Mouse (Mus musculus) ES-E14 (cell line): Measurements from ENCODE around the gene Zfp59. TPM values are rescaled to one million over a fixed set of nuclear protein-coding genes. Genes with fewer than 3 reads are reported as not detected.
"Not testable (repeated sequence)": the region's sequence is repeated elsewhere in the genome, so short reads cannot be mapped to it uniquely, and the experiment has no call there.

Source experiments
- DNase-seq: peaks from one replicate; pipeline ENCODE4 v3.0.0-alpha.2; 2013; ENCODE audit warnings: low read depth, low spot score
- H3K27ac ChIP-seq: 2 replicates; pipeline ENCODE4 v1.5.1; 2012; ENCODE audit warnings: low read depth, mild to moderate bottlenecking, low read length, moderate library complexity, mixed read lengths; ENCODE audit not compliant: poor library complexity, insufficient read depth, severe bottlenecking
- H3K36me3 ChIP-seq: 2 replicates; pipeline ENCODE4 v1.6.1; 2012; ENCODE audit warnings: mild to moderate bottlenecking, low read length, moderate library complexity, mixed read lengths; ENCODE audit not compliant: control insufficient read depth, poor library complexity, insufficient read depth, severe bottlenecking
- H3K4me1 ChIP-seq, 2 experiments: fragments of 150-350 bp in 1 of 2; sonication (generic) in 1 of 2; 2 replicates each; pipeline ENCODE4 v1.6.1; 2012; ENCODE audit warnings: low read length in 2 of 2, mild to moderate bottlenecking in 1 of 2, mixed read lengths in 1 of 2; ENCODE audit not compliant: control insufficient read depth in 2 of 2, insufficient read depth in 2 of 2, poor library complexity in 1 of 2
- H3K4me3 ChIP-seq, 2 experiments: fragments of 150-350 bp in 1 of 2; sonication (generic) in 1 of 2; 2 replicates each; pipeline ENCODE4 v1.5.1; 2012; ENCODE audit warnings: low read length in 2 of 2, low read depth in 1 of 2, mild to moderate bottlenecking in 1 of 2, mixed read lengths in 1 of 2; ENCODE audit not compliant: insufficient read depth in 1 of 2, poor library complexity in 1 of 2, severe bottlenecking in 1 of 2
- H3K9ac ChIP-seq: 2 replicates; pipeline ENCODE4 v1.6.1; 2012; ENCODE audit warnings: low read depth, mild to moderate bottlenecking, low read length, mixed read lengths; ENCODE audit not compliant: poor library complexity, insufficient read depth, severe bottlenecking
- H3K9me3 ChIP-seq: fragments of 150-350 bp; sonication (generic); 2 replicates; pipeline ENCODE4 v1.6.1; 2012; ENCODE audit warnings: low read depth, mild to moderate bottlenecking, low read length; ENCODE audit not compliant: control insufficient read depth, insufficient read depth
- CHD2 ChIP-seq: IDR thresholded peaks from 2 replicates; pipeline ENCODE4 v1.6.1; 2014; ENCODE audit warnings: mild to moderate bottlenecking, low read depth, low read length, inconsistent platforms
- HCFC1 ChIP-seq: IDR thresholded peaks from 2 replicates; pipeline ENCODE4 v1.6.1; 2012; ENCODE audit warnings: low read length, inconsistent platforms, borderline replicate concordance; ENCODE audit not compliant: insufficient read depth
- MAFK ChIP-seq: IDR thresholded peaks from 2 replicates; pipeline ENCODE4 v1.6.1; 2014; ENCODE audit warnings: mild to moderate bottlenecking, low read depth, low read length, inconsistent platforms; ENCODE audit not compliant: insufficient read depth
- ZC3H11A ChIP-seq: IDR thresholded peaks from 2 replicates; pipeline ENCODE4 v1.6.1; 2012; ENCODE audit warnings: low read depth, mild to moderate bottlenecking, inconsistent platforms, low read length, borderline replicate concordance
- ZNF384 ChIP-seq: IDR thresholded peaks from 2 replicates; pipeline ENCODE4 v1.6.1; 2012; ENCODE audit warnings: low read depth, low read length, inconsistent platforms
- in situ Hi-C, 2 experiments: fragments of 600-800 bp; cut with MboI; formaldehyde crosslinking; loops; one replicate each; pipeline ENCODE4 v1.15.1; 2025; ENCODE audit warnings: low sequenced_read_pairs in 2 of 2, inconsistent platforms in 1 of 2; ENCODE audit not compliant: unreplicated experiment in 2 of 2
- total RNA-seq: library from RNA; depleted of rRNA; stranded (reverse); fragments of 300-350 nt; gene quantifications from 2 replicates; pipeline ENCODE4 v1.2.3, GENCODE M21; 2012; rRNA removed

Zfp59 gene
- total RNA-seq: 14.5 and 16.3 TPM in 2 replicates

GRCm38 (mm10) chr7:27838323-27839249 is at the start of gene Zfp59:
Gene Zfp59 (plus strand): TSS chr7:27838607.
- TF ChIP-seq HCFC1: peak; percentile 62; the same call in 1 of the 2 replicates
- TF ChIP-seq ZC3H11A: no peak
- no peaks in the 10 kb centered on the region for H3K36me3 ChIP-seq
- in situ Hi-C loops: no loop called here

GRCm38 (mm10) chr7:27789306-27789705 is 49.1 kb upstream of the Zfp59 start:
- no peak for DNase-seq
- H3K36me3 ChIP-seq: no peaks in the 10 kb centered on the region
- in situ Hi-C loops: no loop called here
- no peaks in the 10 kb centered on the region for H3K4me1 ChIP-seq
- TF ChIP-seq HCFC1 (no peak), ZNF384 (no peak), ZC3H11A (no peak), CHD2 (no peak), MAFK (no peak)
- no peak overlapping the region for H3K4me3 ChIP-seq
- H3K9me3 ChIP-seq: no peaks in the 10 kb centered on the region
- no peak overlapping the region for H3K9ac ChIP-seq
- H3K27ac ChIP-seq: no peak overlapping the region

More at GRCm38 (mm10) chr7:27838323-27839249, at the start of gene Zfp59:
- Histone ChIP-seq H3K9me3 (no peaks in the 10 kb centered on the region), H3K27ac (peak within 1 kb of the TSS; percentile 81), H3K9ac (peak within 1 kb of the TSS; percentile 77), H3K4me1 (peaks cover 3 to 7% of the 10 kb centered on the region in 2 experiments; a peak in 3 of 4 replicates), H3K4me3 (peak within 1 kb of the TSS; percentile 86 to 92)
- peak; percentile 76 for DNase-seq

GRCm38 (mm10) chr7:27793865-27794264 is 44.5 kb upstream of the Zfp59 start:
- H3K4me3 ChIP-seq, H3K9ac ChIP-seq, H3K4me1 ChIP-seq, H3K9me3 ChIP-seq, in situ Hi-C loops, H3K27ac ChIP-seq, DNase-seq, H3K36me3 ChIP-seq: not testable (repeated sequence)

GRCm38 (mm10) chr7:27794566-27794965 is 43.8 kb upstream of the Zfp59 start:
- DNase-seq: no peak
- in situ Hi-C loops: no loop called here
- no peak for TF ChIP-seq MAFK
- TF ChIP-seq HCFC1: no peak
- TF ChIP-seq ZC3H11A: no peak
- no peak for TF ChIP-seq ZNF384
- TF ChIP-seq CHD2: no peak
- H3K4me3 ChIP-seq: no peak overlapping the region
- H3K27ac ChIP-seq: no peak overlapping the region
- H3K9me3 ChIP-seq: peaks cover 4% of the 10 kb centered on the region; the same call in 1 of the 2 replicates
- H3K36me3 ChIP-seq: no peaks in the 10 kb centered on the region
- H3K4me1 ChIP-seq: no peaks in the 10 kb centered on the region
- H3K9ac ChIP-seq: no peak overlapping the region
